Mouse (Mus musculus) forebrain, embryonic 11.5 days (tissue): ENCODE data around the gene Pcp4l1. TPM values are rescaled to one million over a fixed set of nuclear protein-coding genes. Genes with fewer than 3 reads are reported as not detected.

ENCODE experiments used
- ATAC-seq: fragments of 200-750 bp; cut with Nextera tagmentation; replicated peaks from 2 replicates; pipeline ENCODE4 v1.8.0; 2017; ENCODE audit warnings: moderate TSS enrichment; ENCODE audit not compliant: low FRiP score
- DNase-seq: peaks from one replicate; pipeline ENCODE4 v3.0.0-alpha.2; 2017; ENCODE audit warnings: low spot score
- H3K27ac ChIP-seq: fragments of 300-500 bp; sonication (generic); 2 replicates; pipeline ENCODE4 v1.5.1; 2014; ENCODE audit warnings: low read depth, low read length
- H3K27me3 ChIP-seq: fragments of 300-500 bp; sonication (generic); 2 replicates; pipeline ENCODE4 v1.6.1; 2014; ENCODE audit warnings: mild to moderate bottlenecking, low read length, mixed read lengths; ENCODE audit not compliant: control insufficient read depth, insufficient read depth
- H3K36me3 ChIP-seq: fragments of 300-500 bp; sonication (generic); 2 replicates; pipeline ENCODE4 v1.6.1; 2014; ENCODE audit warnings: mild to moderate bottlenecking, low read length, moderate library complexity, mixed read lengths; ENCODE audit not compliant: control insufficient read depth, insufficient read depth
- H3K4me1 ChIP-seq: fragments of 300-500 bp; sonication (generic); replicated peaks from 2 replicates; pipeline ENCODE4 v1.6.1; 2014; ENCODE audit warnings: low read length, mixed read lengths; ENCODE audit not compliant: control insufficient read depth, insufficient read depth
- H3K4me2 ChIP-seq: fragments of 300-500 bp; sonication (generic); 2 replicates; pipeline ENCODE4 v1.6.1; 2014; ENCODE audit warnings: low read depth, mild to moderate bottlenecking, low read length, moderate library complexity, mixed read lengths; ENCODE audit not compliant: severe bottlenecking
- H3K4me3 ChIP-seq: fragments of 300-500 bp; sonication (generic); 2 replicates; pipeline ENCODE4 v1.5.1; 2014; ENCODE audit warnings: low read depth, low read length
- H3K9ac ChIP-seq: fragments of 300-500 bp; sonication (generic); 2 replicates; pipeline ENCODE4 v1.6.1; 2014; ENCODE audit warnings: low read length
- H3K9me3 ChIP-seq: fragments of 300-500 bp; sonication (generic); 2 replicates; pipeline ENCODE4 v1.6.1; 2016; ENCODE audit warnings: low read length, mixed read lengths; ENCODE audit not compliant: control insufficient read depth
- WGBS: fragments of 180-500 bp; shearing (Covaris S2); extraction: QIAGEN DNeasy Blood & Tissue Kit; methylation state at CpG from one replicate; pipeline ENCODE4 v1.1.7; 2014; 5-methylcytosine and 5-hydroxymethylcytosine counted together
- polyA plus RNA-seq: library from polyadenylated mRNA; unstranded; fragments of >200 nt; fragmentation: Nextera tagmentation; extraction: Ambion mirVana; gene quantifications from 2 replicates; pipeline ENCODE4 v1.2.1, GENCODE M21; 2014

Pcp4l1 gene
- polyA plus RNA-seq, 1 experiment from 2014 or later = 7.3 TPM

- no peak for DNase-seq
- H3K9me3 ChIP-seq = no peaks in the 10 kb centered on the region
- H3K27me3 ChIP-seq = no peaks in the 10 kb centered on the region
- no peak overlapping the region for H3K27ac ChIP-seq
- H3K4me3 ChIP-seq = no peak overlapping the region
- peaks cover 16% of the 10 kb centered on the region; the same call in 1 of the 2 replicates for H3K36me3 ChIP-seq
- H3K4me2 ChIP-seq = no peak overlapping the region
- H3K9ac ChIP-seq = no peak overlapping the region
- no peaks in the 10 kb centered on the region; the same call in 1 of the 2 replicates for H3K4me1 ChIP-seq
- ATAC-seq = no peak
- 93% methylated on average over 4 of the region's 4 CpGs for WGBS
These were observed 38.5 kb upstream of the Pcp4l1 start for GRCm38 (mm10) chr1:171234538-171234937.

GRCm38 (mm10) chr1:171234126-171234525, 38.1 kb upstream of the Pcp4l1 start, which contains the start of gene Fcer1g:
TSS of gene Fcer1g (minus strand) at chr1:171234365.
- Histone ChIP-seq H3K4me3 (no peak within 1 kb of the TSS), H3K4me1 (no peaks in the 10 kb centered on the region; the same call in 1 of the 2 replicates), H3K4me2 (no peak within 1 kb of the TSS), H3K27ac (no peak within 1 kb of the TSS), H3K9me3 (no peaks in the 10 kb centered on the region), H3K27me3 (no peaks in the 10 kb centered on the region), H3K36me3 (peaks cover 16% of the 10 kb centered on the region; the same call in 1 of the 2 replicates), H3K9ac (no peak within 1 kb of the TSS)
- 93% methylated on average over 14 of the region's 14 CpGs for WGBS
- DNase-seq = no peak
- ATAC-seq = no peak

GRCm38 (mm10) chr1:171232800-171233730, 37.0 kb upstream of the Pcp4l1 start:
- Histone ChIP-seq H3K4me1 (no peaks in the 10 kb centered on the region; the same call in 1 of the 2 replicates), H3K27me3 (no peaks in the 10 kb centered on the region), H3K4me3 (no peak overlapping the region), H3K4me2 (no peak overlapping the region), H3K9me3 (no peaks in the 10 kb centered on the region), H3K27ac (no peak overlapping the region), H3K9ac (no peak overlapping the region), H3K36me3 (peaks cover 16% of the 10 kb centered on the region; the same call in 1 of the 2 replicates)
- WGBS = 85% methylated on average over 12 of the region's 12 CpGs
- ATAC-seq (no peak), DNase-seq (no peak)

GRCm38 (mm10) chr1:171232348-171232747, 36.3 kb upstream of the Pcp4l1 start:
- peaks cover 11% of the 10 kb centered on the region; the same call in 1 of the 2 replicates for H3K36me3 ChIP-seq
- DNase-seq (no peak), ATAC-seq (no peak)
- no peak overlapping the region for H3K27ac ChIP-seq
- no peaks in the 10 kb centered on the region for H3K27me3 ChIP-seq
- no peaks in the 10 kb centered on the region; the same call in 1 of the 2 replicates for H3K4me1 ChIP-seq
- no peak overlapping the region for H3K9ac ChIP-seq
- no peak overlapping the region for H3K4me2 ChIP-seq
- 88% methylated on average over 5 of the region's 5 CpGs for WGBS
- no peak overlapping the region for H3K4me3 ChIP-seq
- no peaks in the 10 kb centered on the region for H3K9me3 ChIP-seq

GRCm38 (mm10) chr1:171231844-171232243, 35.8 kb upstream of the Pcp4l1 start:
- H3K36me3 ChIP-seq = peaks cover 8% of the 10 kb centered on the region; the same call in 1 of the 2 replicates
- WGBS = 71% methylated on average over 4 of the region's 4 CpGs
- DNase-seq = no peak
- H3K4me3 ChIP-seq = no peak overlapping the region
- H3K27ac ChIP-seq = no peak overlapping the region
- H3K27me3 ChIP-seq = no peaks in the 10 kb centered on the region
- no peak overlapping the region for H3K9ac ChIP-seq
- no peak overlapping the region for H3K4me2 ChIP-seq
- no peak for ATAC-seq
- no peaks in the 10 kb centered on the region for H3K9me3 ChIP-seq
- no peaks in the 10 kb centered on the region; the same call in 1 of the 2 replicates for H3K4me1 ChIP-seq

- ATAC-seq (no peak), DNase-seq (no peak)
- Histone ChIP-seq H3K4me1 (no peaks in the 10 kb centered on the region; the same call in 1 of the 2 replicates), H3K9me3 (no peaks in the 10 kb centered on the region), H3K27me3 (no peaks in the 10 kb centered on the region), H3K36me3 (no peaks in the 10 kb centered on the region; the same call in 1 of the 2 replicates), H3K27ac (no peak overlapping the region), H3K9ac (no peak overlapping the region), H3K4me3 (no peak overlapping the region), H3K4me2 (no peak overlapping the region)
- WGBS = 16% methylated on average over 3 of the region's 3 CpGs
These were observed 34.1 kb upstream of the Pcp4l1 start for GRCm38 (mm10) chr1:171230215-171230614.

- H3K4me1 ChIP-seq = no peaks in the 10 kb centered on the region; the same call in 1 of the 2 replicates
- H3K9ac ChIP-seq = no peak overlapping the region
- H3K27me3 ChIP-seq = no peaks in the 10 kb centered on the region
- no peak overlapping the region for H3K27ac ChIP-seq
- H3K36me3 ChIP-seq = no peaks in the 10 kb centered on the region; the same call in 1 of the 2 replicates
- no peak overlapping the region for H3K4me2 ChIP-seq
- DNase-seq (no peak), ATAC-seq (no peak)
- no peaks in the 10 kb centered on the region for H3K9me3 ChIP-seq
- WGBS = 35% methylated on average over 6 of the region's 6 CpGs
- no peak overlapping the region for H3K4me3 ChIP-seq
These were observed 33.7 kb upstream of the Pcp4l1 start for GRCm38 (mm10) chr1:171229750-171230149.

GRCm38 (mm10) chr1:171227879-171228278, 31.8 kb upstream of the Pcp4l1 start:
- Histone ChIP-seq H3K27ac (no peak overlapping the region), H3K9me3 (no peaks in the 10 kb centered on the region), H3K9ac (no peak overlapping the region), H3K4me2 (no peak overlapping the region), H3K27me3 (no peaks in the 10 kb centered on the region), H3K4me3 (no peak overlapping the region), H3K4me1 (no peaks in the 10 kb centered on the region; the same call in 1 of the 2 replicates), H3K36me3 (no peaks in the 10 kb centered on the region)
- no peak for DNase-seq
- WGBS = 94% methylated on average over 1 of the region's 1 CpGs
- no peak for ATAC-seq
